Mouse (Mus musculus): ENCODE results near the gene C1ql4. TPM values are rescaled to one million over a fixed set of nuclear protein-coding genes. Genes with fewer than 3 reads are reported as not detected.

Gene C1ql4
- 0.07 TPM for polyA plus RNA-seq (2012; fragmentation: generic; extraction: Trizol)
- long read RNA-seq, experiment 1: 0 reads
- long read RNA-seq, experiment 2: 0 reads

DNA sequence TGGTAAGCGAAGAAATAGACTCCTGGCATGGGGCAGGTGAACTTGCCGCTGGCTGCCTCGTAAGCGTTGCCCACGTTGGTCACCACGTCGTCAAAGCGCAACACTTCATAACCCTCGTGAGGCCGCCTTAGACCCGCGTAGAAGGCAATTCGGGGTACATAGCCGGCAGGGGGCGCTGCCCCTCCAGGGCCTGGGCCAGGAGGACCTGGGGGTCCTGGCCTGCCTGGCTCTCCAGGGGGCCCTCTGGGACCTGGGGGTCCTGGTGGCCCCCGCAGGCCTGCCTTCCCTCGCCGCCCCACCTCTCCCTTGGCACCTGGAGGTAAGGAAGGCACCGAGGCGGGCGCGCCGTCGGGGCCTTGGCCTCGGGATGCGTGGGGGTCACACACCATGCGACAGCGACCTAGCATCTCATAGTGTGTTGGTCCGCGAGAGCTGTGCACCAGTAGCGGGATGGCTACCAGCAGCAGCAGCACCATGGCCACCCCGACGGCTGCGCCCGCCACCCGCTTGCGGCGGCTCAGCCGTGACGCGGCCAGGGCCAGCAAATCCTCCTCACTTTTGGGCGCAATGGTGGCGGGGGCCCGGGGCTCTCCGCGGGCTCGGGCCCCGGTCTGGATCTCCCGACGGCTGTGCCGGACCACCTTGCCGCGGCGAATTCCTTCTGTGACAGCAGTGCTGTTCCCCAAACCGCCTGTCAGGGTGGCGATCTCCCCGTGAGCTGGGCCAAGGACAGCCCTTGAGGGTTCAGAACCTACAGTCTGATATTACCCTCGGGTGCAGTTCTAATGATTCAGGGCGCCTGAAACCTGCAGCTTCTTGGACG lies at the start of gene C1ql4:
Gene C1ql4, minus strand, starts transcription at position 565 of the 823 bp plus-strand sequence.
- TF ChIP-seq CTCF (IDR thresholded peaks at IDR 0.05; ENCODE audit: control insufficient read depth, insufficient read depth, insufficient read length): no peak
- TF ChIP-seq CEBPB (IDR thresholded peaks at IDR 0.05; ENCODE audit: low read depth): no peak
- Histone ChIP-seq H3K79me3 (ENCODE audit: low read depth) (no peaks in the 10 kb centered on the region), H3K79me2 (ENCODE audit: control insufficient read depth, insufficient read depth) (no peaks in the 10 kb centered on the region), H3K4me3 (ENCODE audit: insufficient read depth, poor library complexity, severe bottlenecking) (no peak within 1 kb of the TSS), H3K36me3 (ENCODE audit: control insufficient read depth, insufficient read depth) (peaks cover 19% of the 10 kb centered on the region), H3K27me3 (ENCODE audit: control insufficient read depth, insufficient read depth, insufficient read length) (no peaks in the 10 kb centered on the region), H3ac (ENCODE audit: control insufficient read depth, insufficient read length, low read depth) (peak within 1 kb of the TSS; percentile 21)

DNA sequence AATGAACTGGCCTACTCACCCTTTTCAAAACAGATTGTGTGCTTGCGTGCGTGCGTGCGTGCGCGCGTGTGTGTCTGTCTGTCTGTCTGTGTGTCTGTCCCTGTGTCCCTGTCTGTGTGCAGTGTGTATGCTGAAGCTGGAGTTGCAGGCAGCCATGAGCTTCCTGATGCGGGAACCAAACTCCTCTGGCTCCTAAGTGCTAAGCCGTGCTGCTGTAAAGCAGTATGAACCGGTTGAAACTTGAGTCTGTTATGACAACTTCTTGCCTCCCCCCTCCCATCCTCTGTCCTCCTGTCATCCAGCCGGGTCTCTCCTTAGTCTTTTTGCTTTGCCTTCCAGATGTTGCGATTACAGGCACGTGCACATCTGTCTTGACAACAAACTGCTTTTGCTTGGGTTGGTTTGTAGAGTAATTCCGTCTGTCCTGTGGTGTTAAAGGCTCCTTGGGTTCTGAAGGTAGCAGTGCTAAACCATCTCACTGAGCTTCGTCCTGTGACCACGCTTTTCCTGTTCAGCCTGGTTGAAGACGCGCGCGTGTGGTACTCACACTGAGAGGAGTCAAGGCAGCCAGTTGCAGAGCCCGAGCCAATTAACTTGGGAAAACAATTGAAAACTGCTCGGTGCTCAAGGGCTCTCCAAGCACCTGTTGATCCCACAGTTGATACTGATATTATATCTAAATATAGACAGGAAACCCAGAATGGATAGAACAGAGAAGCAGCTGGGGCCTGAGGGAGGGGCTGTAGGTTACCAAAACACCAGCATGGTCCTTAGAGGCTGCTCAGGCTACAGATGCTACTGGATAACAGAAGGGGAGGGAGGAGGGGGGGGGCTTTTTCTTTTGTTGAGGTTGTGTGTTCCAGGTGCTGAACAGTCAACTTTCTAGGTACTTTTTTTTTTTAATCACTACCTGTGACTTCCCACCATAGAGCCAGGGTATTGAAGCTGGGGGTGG lies 42.6 kb upstream of the C1ql4 start:
- H3ac ChIP-seq (ENCODE audit: control insufficient read depth, insufficient read length, low read depth): no peak overlapping the region
- H3K27me3 ChIP-seq (ENCODE audit: control insufficient read depth, insufficient read depth, insufficient read length): no peaks in the 10 kb centered on the region
- TF ChIP-seq MAX (IDR thresholded peaks at IDR 0.05) (no peak), USF1 (IDR thresholded peaks at IDR 0.05; ENCODE audit: low read depth) (no peak)
- H3K79me2 ChIP-seq (ENCODE audit: control insufficient read depth, insufficient read depth): peaks cover 85% of the 10 kb centered on the region
- H3K36me3 ChIP-seq (ENCODE audit: control insufficient read depth, insufficient read depth): peaks cover 7% of the 10 kb centered on the region
- no peak overlapping the region for H3K4me3 ChIP-seq (ENCODE audit: insufficient read depth, poor library complexity, severe bottlenecking)
- peaks cover 18% of the 10 kb centered on the region for H3K79me3 ChIP-seq (ENCODE audit: low read depth)

DNA sequence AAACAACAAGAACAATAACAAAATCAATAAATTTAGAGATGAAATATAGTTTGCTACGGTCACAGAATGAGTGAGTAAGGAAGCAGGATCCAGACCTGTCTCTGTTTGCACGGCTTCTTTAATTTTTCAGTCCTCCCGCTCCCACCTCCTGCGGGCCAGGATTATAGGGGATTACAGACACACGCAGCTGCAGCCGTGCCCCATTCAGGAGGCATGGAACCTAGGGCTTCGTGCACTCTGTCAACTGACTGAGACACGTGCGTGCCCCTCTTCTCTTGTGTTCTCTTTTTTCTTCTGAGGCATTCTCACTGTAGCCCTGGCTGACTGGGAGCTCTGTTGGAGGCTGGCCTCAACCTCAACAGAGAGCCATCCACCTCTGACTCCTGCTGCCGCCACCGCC lies 41.8 kb upstream of the C1ql4 start:
- Histone ChIP-seq H3K79me2 (ENCODE audit: control insufficient read depth, insufficient read depth) (peaks cover 77% of the 10 kb centered on the region), H3K27me3 (ENCODE audit: control insufficient read depth, insufficient read depth, insufficient read length) (no peaks in the 10 kb centered on the region), H3K36me3 (ENCODE audit: control insufficient read depth, insufficient read depth) (peaks cover 7% of the 10 kb centered on the region), H3K79me3 (ENCODE audit: low read depth) (peaks cover 18% of the 10 kb centered on the region), H3ac (ENCODE audit: control insufficient read depth, insufficient read length, low read depth) (no peak overlapping the region), H3K4me3 (ENCODE audit: insufficient read depth, poor library complexity, severe bottlenecking) (no peak overlapping the region)
- no peak for TF ChIP-seq MYOD1 (IDR thresholded peaks at IDR 0.05; ENCODE audit: control insufficient read depth, insufficient read length, low read depth)
- TF ChIP-seq FOSL1 (IDR thresholded peaks at IDR 0.05; ENCODE audit: insufficient read depth, low read length, poor library complexity, severe bottlenecking): no peak
- TF ChIP-seq MAX (IDR thresholded peaks at IDR 0.05): no peak
- TF ChIP-seq CTCF (IDR thresholded peaks at IDR 0.05; ENCODE audit: control insufficient read depth, insufficient read depth, insufficient read length): no peak
- no peak for TF ChIP-seq MYOG (IDR thresholded peaks at IDR 0.05; ENCODE audit: control insufficient read depth, extremely low read depth, insufficient read length)
- no peak for TF ChIP-seq USF1 (IDR thresholded peaks at IDR 0.05; ENCODE audit: low read depth)
- TF ChIP-seq CEBPB (IDR thresholded peaks at IDR 0.05; ENCODE audit: low read depth): no peak

DNA sequence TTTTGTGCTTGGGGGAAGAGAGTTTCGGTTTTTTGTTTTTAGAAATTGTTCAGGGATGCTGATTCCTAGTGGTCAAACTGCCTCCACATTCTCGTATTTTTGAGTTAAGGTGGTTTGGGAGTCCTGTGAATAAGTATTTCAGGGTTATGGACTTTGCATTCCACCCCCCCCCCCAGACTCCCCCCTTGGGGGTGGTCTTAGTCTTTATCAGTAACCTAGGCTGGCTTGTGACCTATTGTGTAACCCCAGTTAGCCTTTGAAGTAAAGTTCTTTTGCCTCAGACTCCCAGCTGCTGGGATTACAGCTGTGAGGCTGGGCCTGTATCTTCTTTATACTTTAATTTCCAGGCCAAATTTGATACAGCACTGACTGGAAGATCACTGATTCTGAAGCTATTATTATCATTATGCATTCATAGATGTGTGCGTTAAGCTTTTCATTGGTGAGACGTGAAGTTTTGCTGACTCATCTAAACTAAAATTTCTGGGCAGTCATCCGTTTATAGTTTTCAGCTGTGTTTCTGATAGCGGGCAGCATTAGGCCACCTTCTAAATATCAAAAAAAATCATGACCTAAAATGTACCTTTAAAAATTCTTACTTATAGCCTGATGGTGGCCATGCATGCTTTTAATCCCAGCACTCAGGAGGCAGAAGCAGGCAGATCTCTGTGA lies 40.4 kb upstream of the C1ql4 start:
- no peak for TF ChIP-seq CEBPB (IDR thresholded peaks at IDR 0.05; ENCODE audit: low read depth)
- TF ChIP-seq FOSL1 (IDR thresholded peaks at IDR 0.05; ENCODE audit: insufficient read depth, low read length, poor library complexity, severe bottlenecking): no peak
- TF ChIP-seq MYOG (IDR thresholded peaks at IDR 0.05; ENCODE audit: control insufficient read depth, extremely low read depth, insufficient read length): no peak
- TF ChIP-seq USF1 (IDR thresholded peaks at IDR 0.05; ENCODE audit: low read depth): no peak
- no peak for TF ChIP-seq MAX (IDR thresholded peaks at IDR 0.05)
- no peak for TF ChIP-seq MYOD1 (IDR thresholded peaks at IDR 0.05; ENCODE audit: control insufficient read depth, insufficient read length, low read depth)
- TF ChIP-seq CTCF (IDR thresholded peaks at IDR 0.05; ENCODE audit: control insufficient read depth, insufficient read depth, insufficient read length): no peak
- no peak overlapping the region for H3K4me3 ChIP-seq (ENCODE audit: insufficient read depth, poor library complexity, severe bottlenecking)
- H3K79me2 ChIP-seq (ENCODE audit: control insufficient read depth, insufficient read depth): peaks cover 62% of the 10 kb centered on the region
- H3K36me3 ChIP-seq (ENCODE audit: control insufficient read depth, insufficient read depth): peaks cover 6% of the 10 kb centered on the region
- H3K27me3 ChIP-seq (ENCODE audit: control insufficient read depth, insufficient read depth, insufficient read length): no peaks in the 10 kb centered on the region
- no peak overlapping the region for H3ac ChIP-seq (ENCODE audit: control insufficient read depth, insufficient read length, low read depth)
- peaks cover 16% of the 10 kb centered on the region for H3K79me3 ChIP-seq (ENCODE audit: low read depth)

DNA sequence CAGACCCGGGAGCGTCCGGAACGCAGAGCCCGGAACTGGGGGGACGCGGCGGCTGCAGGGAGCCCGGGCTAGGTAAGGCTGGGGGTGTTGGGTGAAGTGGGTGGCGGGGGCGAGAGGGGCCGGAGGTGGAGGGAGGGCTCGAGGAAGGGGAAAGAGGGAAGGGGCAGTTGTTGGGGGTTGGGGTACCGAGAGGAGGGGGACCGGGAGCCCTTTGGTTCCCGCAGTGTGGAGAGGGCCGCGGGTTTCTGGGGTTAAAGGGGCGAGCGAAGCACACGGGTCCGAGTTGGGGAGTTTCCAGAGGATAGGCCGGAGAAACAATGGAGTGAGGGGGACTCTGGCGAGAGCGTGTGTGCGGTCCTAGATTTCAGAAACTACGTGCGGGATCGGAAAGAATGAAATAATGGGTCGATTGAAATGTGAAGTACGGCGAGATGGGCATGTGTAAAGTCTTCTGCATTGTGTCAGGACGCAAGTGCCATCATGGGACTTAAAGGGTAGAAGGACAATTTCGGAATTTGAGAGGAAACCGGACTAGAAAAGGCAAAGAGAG lies 39.3 kb upstream of the C1ql4 start:
- H3K79me3 ChIP-seq (ENCODE audit: low read depth): peaks cover 16% of the 10 kb centered on the region
- H3K27me3 ChIP-seq (ENCODE audit: control insufficient read depth, insufficient read depth, insufficient read length): no peaks in the 10 kb centered on the region
- H3K4me3 ChIP-seq (ENCODE audit: insufficient read depth, poor library complexity, severe bottlenecking): peak overlapping the region; percentile 96
- peak overlapping the region; percentile 80 for H3ac ChIP-seq (ENCODE audit: control insufficient read depth, insufficient read length, low read depth)
- H3K36me3 ChIP-seq (ENCODE audit: control insufficient read depth, insufficient read depth): peaks cover under 1% of the 10 kb centered on the region
- peaks cover 54% of the 10 kb centered on the region for H3K79me2 ChIP-seq (ENCODE audit: control insufficient read depth, insufficient read depth)
- TF ChIP-seq MYOG (IDR thresholded peaks at IDR 0.05; ENCODE audit: control insufficient read depth, extremely low read depth, insufficient read length): no peak
- TF ChIP-seq MAX (IDR thresholded peaks at IDR 0.05): no peak
- TF ChIP-seq CTCF (IDR thresholded peaks at IDR 0.05; ENCODE audit: control insufficient read depth, insufficient read depth, insufficient read length): no peak
- no peak for TF ChIP-seq USF1 (IDR thresholded peaks at IDR 0.05; ENCODE audit: low read depth)
- TF ChIP-seq FOSL1 (IDR thresholded peaks at IDR 0.05; ENCODE audit: insufficient read depth, low read length, poor library complexity, severe bottlenecking): no peak
- TF ChIP-seq MYOD1 (IDR thresholded peaks at IDR 0.05; ENCODE audit: control insufficient read depth, insufficient read length, low read depth): no peak
- no peak for TF ChIP-seq CEBPB (IDR thresholded peaks at IDR 0.05; ENCODE audit: low read depth)

All from C2C12 (cell line).